Mouse (Mus musculus): Measurements from ENCODE around the gene Vps37b.

Vps37b gene

DNA sequence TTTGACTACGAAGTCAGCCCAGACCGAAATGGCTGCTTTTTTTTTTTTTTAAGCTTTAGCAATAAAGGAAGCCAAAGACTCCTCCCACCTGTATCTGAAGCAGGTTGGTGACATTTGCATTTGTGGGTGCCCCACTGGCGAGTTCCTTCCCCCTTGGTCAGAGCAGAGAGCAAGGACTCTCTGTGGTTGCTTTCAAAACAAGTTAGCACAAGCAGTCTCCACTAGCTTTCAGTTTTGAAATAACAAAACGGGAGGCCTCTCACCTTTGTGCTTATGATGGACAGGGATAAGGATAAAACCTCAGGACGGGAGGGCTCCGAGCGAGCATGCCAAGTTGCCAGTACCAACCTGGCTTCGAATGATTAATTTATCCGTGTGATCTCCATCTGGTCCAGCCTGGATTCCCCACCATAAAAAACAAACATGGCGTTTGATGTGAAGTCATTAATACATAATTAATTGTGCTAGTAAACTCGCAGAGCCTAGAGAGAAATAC, 57.4 kb downstream of the Vps37b start:
- DNase-seq = no peak

DNA sequence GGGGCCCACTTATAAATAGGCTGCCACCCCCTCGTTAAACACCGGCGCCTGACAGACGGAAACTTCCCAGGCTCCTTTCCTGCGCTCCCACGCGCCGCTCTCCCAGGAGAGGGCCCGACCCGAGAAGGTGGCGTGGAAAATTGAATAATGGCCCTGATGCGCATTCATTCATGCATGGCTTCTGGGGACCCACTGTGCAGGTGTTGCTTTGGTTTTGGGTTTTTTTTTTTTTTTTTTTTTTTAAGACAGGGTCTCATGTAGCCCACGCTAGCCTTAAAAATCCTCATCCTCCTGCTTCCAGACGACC, 57.9 kb downstream of the Vps37b start:
- no peak for DNase-seq

DNA sequence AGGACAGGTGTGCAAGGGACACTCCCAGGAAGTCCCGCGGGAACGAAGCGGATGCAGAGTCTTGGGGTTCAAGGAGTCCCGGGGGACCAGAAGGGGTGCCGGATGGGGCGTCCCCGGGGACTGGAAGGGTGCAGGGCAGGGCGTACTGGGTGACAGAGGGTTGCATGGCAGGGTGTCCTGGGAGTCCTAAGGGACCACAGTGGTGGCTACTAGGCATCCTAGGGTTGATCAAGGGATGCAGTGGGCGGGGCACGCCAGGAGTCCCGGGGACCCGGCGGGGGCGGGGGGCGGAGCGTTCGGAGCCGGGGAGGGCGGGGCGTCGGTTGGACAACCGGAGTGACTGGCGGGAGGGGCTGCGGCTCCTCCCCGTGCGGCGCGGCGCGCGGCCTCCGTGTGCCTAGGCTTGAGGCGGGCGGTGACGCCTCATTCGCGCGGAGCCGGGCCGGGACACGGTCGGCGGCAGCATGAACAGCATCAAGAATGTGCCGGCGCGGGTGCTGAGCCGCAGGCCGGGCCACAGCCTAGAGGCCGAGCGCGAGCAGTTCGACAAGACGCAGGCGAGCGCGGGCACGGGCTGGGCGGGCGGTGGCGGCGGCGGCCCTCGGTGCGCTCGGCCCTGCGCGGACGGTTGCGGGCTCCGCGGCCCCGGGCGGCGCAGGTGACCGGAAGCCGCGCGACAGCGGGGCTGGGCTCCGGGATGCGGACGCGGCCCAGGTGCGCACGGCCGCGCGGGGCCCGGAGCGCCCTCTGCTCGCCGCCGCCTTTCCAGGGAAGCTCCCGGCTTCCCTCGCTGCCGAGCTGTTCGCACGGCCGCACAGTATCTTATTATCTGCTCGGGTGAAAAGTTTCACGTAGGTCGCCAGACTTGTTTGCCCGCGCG, 58.5 kb downstream of the Vps37b start, which contains the start of gene Hip1r:
TSS of gene Hip1r (plus strand) at position 330 of the 880 bp plus-strand sequence.
- DNase-seq = peak; percentile 86

DNA sequence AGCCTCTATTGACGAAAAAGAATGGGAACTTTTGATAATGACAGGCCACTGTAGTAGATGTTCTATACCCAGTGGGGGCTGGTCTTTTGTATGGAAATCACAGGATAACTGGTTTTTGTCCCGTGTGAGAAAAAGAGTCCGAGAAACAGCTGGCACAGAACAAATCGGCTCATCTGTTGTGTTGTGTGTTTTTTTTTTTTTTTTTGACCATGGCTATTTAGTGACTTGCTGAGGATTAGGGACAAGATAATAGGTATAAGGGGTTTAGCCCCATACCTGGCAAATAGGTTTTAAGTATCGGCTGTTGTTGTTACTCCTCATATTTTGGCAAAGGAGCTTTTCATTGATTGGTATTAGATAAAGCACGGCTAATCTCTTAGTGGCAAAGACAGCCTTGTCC, 59.6 kb downstream of the Vps37b start:
- DNase-seq = no peak

DNA sequence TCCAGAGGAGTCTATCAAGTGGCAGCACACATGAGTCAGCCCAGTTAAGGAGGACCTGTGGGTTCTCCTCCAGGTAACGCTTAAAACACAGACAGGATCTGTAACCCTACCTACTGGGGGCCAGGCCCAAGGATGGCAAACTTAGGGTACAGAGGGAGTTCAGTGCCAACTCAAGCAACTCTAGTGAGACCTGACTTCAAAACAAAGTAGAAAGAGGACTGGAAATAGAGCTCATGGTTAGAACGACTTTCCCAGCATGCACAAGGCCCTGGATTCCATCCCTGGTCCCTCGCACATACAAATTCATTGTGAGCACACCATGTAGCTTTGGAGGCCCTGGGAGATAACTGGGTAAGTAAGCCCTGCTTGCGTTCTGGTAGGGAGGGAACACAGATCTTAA, 61.5 kb downstream of the Vps37b start:
- no peak for DNase-seq

DNA sequence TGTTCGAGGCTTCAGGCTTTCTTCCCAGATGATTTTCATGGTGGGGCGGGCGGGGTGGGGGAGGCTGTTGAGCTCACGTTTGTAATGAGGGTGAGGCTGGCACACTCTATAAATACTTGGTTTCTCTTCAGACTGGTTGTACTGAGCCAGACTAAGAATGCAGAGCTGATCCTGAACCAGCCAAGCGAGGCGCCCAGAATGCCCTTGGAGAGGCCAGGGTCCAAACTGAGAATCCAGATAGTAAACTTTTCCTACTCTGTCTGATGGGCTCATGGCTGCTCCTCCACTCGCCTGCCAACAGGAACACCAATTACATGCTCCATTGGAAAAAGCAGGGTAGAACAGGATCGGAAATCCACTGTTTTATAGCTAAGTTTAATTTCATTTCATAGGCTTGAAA, 62.9 kb downstream of the Vps37b start:
- no peak for DNase-seq

DNA sequence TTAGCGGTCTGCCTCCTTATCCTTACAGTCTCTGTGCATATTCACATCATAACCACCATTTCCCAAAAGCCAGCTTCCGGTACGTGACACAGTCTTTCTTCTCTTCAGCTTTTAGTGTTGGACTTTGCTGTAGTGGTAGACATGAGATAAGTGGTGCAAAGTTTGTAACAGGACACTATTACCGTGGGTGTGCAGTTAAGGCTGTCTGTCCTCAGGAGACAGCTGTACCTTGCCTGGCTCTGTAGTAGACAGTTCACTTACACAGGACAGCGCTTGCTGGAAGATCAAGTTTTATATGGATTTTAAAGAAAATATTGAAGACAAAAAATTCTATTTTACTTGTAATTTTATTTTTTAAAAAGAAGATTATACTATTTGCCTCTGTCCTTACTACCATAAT, 63.6 kb downstream of the Vps37b start:
- no peak for DNase-seq

DNA sequence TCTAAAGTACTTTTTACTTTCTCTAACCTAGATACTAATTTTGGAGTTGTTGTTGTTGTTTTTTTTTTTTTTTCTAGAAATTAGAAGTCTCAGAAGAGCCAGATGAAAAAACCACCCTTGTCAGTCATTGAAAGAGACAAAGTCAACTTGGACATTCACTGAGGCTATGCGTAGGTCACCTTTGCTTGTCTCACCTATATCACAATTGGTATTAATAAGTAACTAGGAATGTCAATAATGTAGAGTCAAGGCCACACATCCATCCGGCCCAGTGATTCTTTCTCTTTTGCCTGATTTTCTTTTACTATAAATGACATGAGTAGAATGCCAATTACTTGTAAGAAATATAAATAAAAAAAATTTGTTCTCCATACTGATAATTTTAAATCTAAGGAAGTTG, 65.3 kb downstream of the Vps37b start:
- no peak for DNase-seq

DNA sequence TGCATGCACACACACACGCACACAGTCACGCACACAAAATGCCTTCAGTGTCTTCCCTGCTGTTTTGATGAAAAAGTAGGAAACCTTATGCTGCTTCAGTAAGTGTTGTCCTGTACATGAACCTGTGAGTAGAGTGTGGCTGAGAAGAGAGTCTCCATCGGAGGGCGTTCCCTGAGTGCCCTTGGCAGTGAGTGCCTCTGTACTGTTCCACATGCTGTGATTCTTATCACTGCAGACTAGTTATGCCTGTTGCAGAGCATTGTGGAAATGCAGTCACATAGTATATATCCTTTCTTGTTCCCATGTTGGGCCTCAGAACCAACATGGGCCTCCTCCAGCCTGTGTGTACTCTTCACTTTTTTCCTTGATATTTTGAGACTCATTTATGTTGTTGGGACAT, 67.9 kb downstream of the Vps37b start:
- DNase-seq = no peak

DNA sequence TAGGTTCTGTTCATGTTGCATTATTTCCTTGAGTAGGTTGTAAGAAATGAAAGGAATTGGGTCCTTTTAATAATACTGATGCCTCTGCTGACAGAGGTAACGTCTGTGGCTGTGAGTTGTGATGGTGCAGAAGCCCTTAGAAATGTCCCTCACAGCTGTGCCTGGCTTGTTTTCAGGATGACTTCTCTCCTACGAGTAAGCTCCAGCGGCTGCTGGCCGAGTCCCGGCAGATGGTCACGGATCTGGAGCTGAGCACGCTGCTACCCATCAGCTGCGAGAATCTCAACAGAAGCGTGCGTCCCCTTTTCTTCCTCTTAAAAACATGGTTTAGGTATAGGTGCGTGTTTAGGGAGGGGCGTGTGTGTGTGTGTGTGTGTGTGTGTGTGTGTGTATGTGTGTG, 71.0 kb downstream of the Vps37b start:
- DNase-seq = no peak

DNA sequence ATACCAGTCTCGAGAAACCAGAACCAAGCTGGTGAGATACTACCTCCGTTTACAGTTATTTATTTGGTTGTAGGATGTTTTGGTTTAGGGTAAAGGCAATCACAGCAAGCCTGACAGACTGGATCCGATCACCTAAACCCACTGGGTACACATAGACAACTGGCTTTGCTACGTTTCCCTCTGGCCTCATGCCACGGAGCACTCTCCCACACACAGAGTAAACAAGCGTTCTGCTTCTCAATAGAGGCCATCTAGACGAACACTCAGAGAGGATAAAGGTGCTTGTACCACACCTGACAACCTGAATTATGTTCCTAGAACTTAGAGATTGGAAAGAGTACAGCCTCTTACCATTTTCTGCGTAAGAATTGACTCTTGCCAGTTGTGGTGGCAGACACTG, 71.9 kb downstream of the Vps37b start:
- no peak for DNase-seq

DNA sequence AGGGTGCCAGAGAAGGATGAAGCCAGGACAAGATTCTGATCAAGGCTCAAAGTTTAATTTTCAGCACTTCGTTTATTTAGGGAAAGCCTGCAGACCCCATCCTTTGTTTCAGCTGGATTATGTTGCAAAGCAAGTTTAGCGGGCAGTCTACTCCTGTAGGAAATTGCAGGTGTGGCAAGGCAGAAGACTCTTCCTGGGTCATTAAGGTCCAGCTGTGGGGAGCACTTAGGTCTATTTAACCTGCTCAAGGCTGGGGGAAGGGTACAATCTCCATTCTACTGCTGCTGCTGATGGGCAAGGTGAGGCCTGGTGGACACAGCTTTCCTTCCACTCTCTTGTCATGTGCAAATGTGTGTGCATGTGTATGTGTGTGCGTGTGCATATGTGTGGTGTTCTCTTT, 73.1 kb downstream of the Vps37b start:
- no peak for DNase-seq

DNA sequence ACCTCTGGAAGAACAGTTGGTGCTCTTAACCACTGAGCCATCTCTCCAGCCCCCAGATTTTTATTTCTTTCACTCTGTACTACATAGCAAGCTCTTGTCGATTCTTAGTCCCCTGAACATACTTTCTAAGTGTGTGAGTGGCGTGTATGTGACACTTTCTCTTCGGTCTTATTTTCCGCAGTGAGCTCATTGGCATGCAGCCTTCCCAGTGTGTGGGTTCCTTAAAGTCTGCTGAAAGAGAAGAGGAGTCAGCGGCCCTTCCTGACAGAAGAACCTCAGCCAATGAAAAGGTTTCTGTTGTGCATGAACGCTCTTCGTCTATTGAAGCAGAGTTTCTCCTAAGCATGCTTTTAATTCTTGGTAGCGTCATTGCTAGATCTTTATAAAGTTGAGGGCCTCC, 74.9 kb downstream of the Vps37b start:
- DNase-seq = no peak

Measured in thymus, postnatal 4 days (tissue).